Comparison of ENCODE assay signal across 8 mouse cellular contexts in genomic region chr10:39369502-39369931, GRCm38 (mm10). TPM values are rescaled to one million over a fixed set of nuclear protein-coding genes. Genes with fewer than 3 reads are reported as not detected.
A peak's percentile ranks its signal among the peaks of the same experiment; 100 is the strongest.
DNase-seq lines count a peak whose midpoint lies in the region; ATAC-seq and TF ChIP-seq lines count a peak whose summit lies in the region.

No protein-coding gene starts in this region.

- peak overlapping the region; percentile 93 for H3K4me3 ChIP-seq in G1E (ENCODE audit: low read depth, low read length)
- peak overlapping the region; percentile 89 for H3K4me3 ChIP-seq in lung, embryonic 16.5 days (ENCODE audit: low read length)

- H3K36me3 ChIP-seq in G1E (replicated peaks): peaks cover 29% of the 10 kb centered on the region
- H3K36me3 ChIP-seq in lung, embryonic 16.5 days (ENCODE audit: control insufficient read depth, insufficient read depth, low read length): no peaks in the 10 kb centered on the region

- H3K9ac ChIP-seq in lung, embryonic 16.5 days (ENCODE audit: low read length): peak overlapping the region; percentile 89

- peak; percentile 96 for DNase-seq in G1E (ENCODE audit: low spot score)
- DNase-seq in cerebellum, adult 8-10 months: peak; percentile 93
- peak; percentile 95 for DNase-seq in forelimb bud, embryonic 11.5 days (ENCODE audit: low read depth, low spot score)
- peak; percentile 85 for DNase-seq in layer of hippocampus, adult 9-10 months (ENCODE audit: low spot score)
- DNase-seq in ovary, postnatal 10 days (ENCODE audit: low spot score): peak; percentile 86
- peak; percentile 95 to 98 for DNase-seq in thymus, postnatal 10 days (ENCODE audit: low spot score in 2 of 2)

- no peaks in the 10 kb centered on the region for H3K9me3 ChIP-seq in G1E (replicated peaks)
- H3K9me3 ChIP-seq in lung, embryonic 16.5 days (ENCODE audit: control insufficient read depth, low read length): no peaks in the 10 kb centered on the region

- under 1% methylated on average over 37 of the region's 44 CpGs for WGBS in lung, embryonic 16.5 days

- peak; percentile 92 for ATAC-seq in G1E (ENCODE audit: extremely low read depth, insufficient number of reproducible peaks, low FRiP score, poor library complexity, severe bottlenecking)
- ATAC-seq in hematopoietic stem cell, adult 5-6 weeks (replicated peaks in 1 of 2; ENCODE audit: insufficient read depth in 1 of 2, low FRiP score in 2 of 2, low TSS enrichment in 1 of 2, low read depth in 1 of 2, poor library complexity in 2 of 2, severe bottlenecking in 2 of 2): peak; percentile 97 to 98
- ATAC-seq in lung, embryonic 16.5 days (ENCODE audit: low read depth): peak; percentile 100

- peak overlapping the region; percentile 78 for H3K27ac ChIP-seq in lung, embryonic 16.5 days (ENCODE audit: low read length)

- TF ChIP-seq CTCF in G1E (IDR thresholded peaks at IDR 0.05; ENCODE audit: low read depth, low read length): no peak

- no peaks in the 10 kb centered on the region for H3K27me3 ChIP-seq in G1E (ENCODE audit: insufficient read depth, low read length)
- peaks cover 3% of the 10 kb centered on the region; the same call in 1 of the 2 replicates for H3K27me3 ChIP-seq in lung, embryonic 16.5 days (ENCODE audit: control insufficient read depth, insufficient read depth, low read depth, low read length)

- H3K4me1 ChIP-seq in G1E (ENCODE audit: insufficient read depth, low read depth, low read length): peaks cover 52% of the 10 kb centered on the region
- H3K4me1 ChIP-seq in lung, embryonic 16.5 days (replicated peaks; ENCODE audit: control insufficient read depth, insufficient read depth, low read length): peaks cover 12% of the 10 kb centered on the region

- peak overlapping the region; percentile 91 for H3K4me2 ChIP-seq in lung, embryonic 16.5 days (ENCODE audit: low read depth, low read length)

RNA-seq across cellular contexts. Expression of gene Fyn, which starts 0.9 kb away (rescaled TPM):
- total RNA-seq in G1E (2014; fragmentation: Nextera tagmentation): 91.4 and 101 TPM in 2 replicates
- 125 and 127 TPM in 2 replicates for total RNA-seq in G1E (2017)
- 88.6 and 89.7 TPM in 2 replicates for polyA plus RNA-seq in G1E (2012)
- 40.5 and 43.7 TPM in 2 replicates for total RNA-seq in hematopoietic stem cell, adult 5-6 weeks (2017)
- polyA plus RNA-seq in lung, embryonic 16.5 days (2015; fragmentation: Nextera tagmentation; extraction: Ambion mirVana): 13.4 and 16.8 TPM in 2 replicates

Comparison
In these comparisons a context has a peak if more than half of its experiments do, and no peak if none do; other contexts are left out.
1. Peak in every context shown above with its lines: DNase-seq, ATAC-seq, H3K4me3 ChIP-seq and H3K27ac ChIP-seq.